Mouse (Mus musculus) heart, postnatal 10 days (tissue): Measurements from ENCODE around the gene Fancb. TPM values are rescaled to one million over a fixed set of nuclear protein-coding genes. Genes with fewer than 3 reads are reported as not detected.

Source experiments
- DNase-seq, 2 experiments: peaks; one replicate each; pipeline ENCODE4 v3.0.0; 2021
- intact Hi-C: fragments of 180-260 bp; cut with DNase I; formaldehyde crosslinking; loops from one replicate; pipeline ENCODE4 v1.15.1; 2025
- total RNA-seq, 2 experiments: library from RNA; stranded (reverse); gene quantifications; 2 replicates each; pipeline ENCODE4 v1.2.3; 2021

Fancb gene
- total RNA-seq: 1 to 10 TPM; 1.2 to 1.3 TPM

- intact Hi-C loops: no loop called here
Observed at GRCm38 (mm10) chrX:164980193-164980775, at the start of gene Fancb, which contains the start of gene Mospd2. TSS of gene Fancb (plus strand) at chrX:164980592. TSS of gene Mospd2 (minus strand) at chrX:164980375.

GRCm38 (mm10) chrX:164941540-164941939, 38.9 kb upstream of the Fancb start:
- intact Hi-C loops: no loop called here
- no peak for DNase-seq

More at GRCm38 (mm10) chrX:164980193-164980775, at the start of gene Fancb, which contains the start of gene Mospd2:
- peak; percentile 89 to 93 for DNase-seq

- intact Hi-C loops: no loop called here
- DNase-seq: peak; percentile 5 to 6
Observed at GRCm38 (mm10) chrX:164951858-164952576, 28.4 kb upstream of the Fancb start.

- intact Hi-C loops: no loop called here
- peak in 1 of 2 experiments; percentile 4 for DNase-seq
Observed at GRCm38 (mm10) chrX:164952601-164953375, 27.6 kb upstream of the Fancb start.

- DNase-seq: no peak
- intact Hi-C loops: no loop called here
Observed at GRCm38 (mm10) chrX:164965750-164966448, 14.5 kb upstream of the Fancb start.

- intact Hi-C loops: no loop called here
- DNase-seq: no peak
Observed at GRCm38 (mm10) chrX:164971206-164971605, 9.2 kb upstream of the Fancb start.

- DNase-seq: no peak
- intact Hi-C loops: no loop called here
Observed at GRCm38 (mm10) chrX:164978866-164979265, 1.5 kb upstream of the Fancb start.

- peak; percentile 7 to 9 for DNase-seq
- intact Hi-C loops: no loop called here
Observed at GRCm38 (mm10) chrX:165003141-165003540, 22.7 kb downstream of the Fancb start.

- intact Hi-C loops: no loop called here
- no peak for DNase-seq
Observed at GRCm38 (mm10) chrX:165004779-165005324, 24.5 kb downstream of the Fancb start, which contains the start of gene Gm17604. TSS of gene Gm17604 (minus strand) at chrX:165004829.

Other genes starting within 250 kb of the Fancb start
- 10 to 100 TPM; 15.2 to 16.9 TPM for gene Mospd2, start 217 bp upstream of the Fancb start, total RNA-seq
- gene Gm17604, start 24.2 kb downstream of the Fancb start, total RNA-seq: not detected